Mouse (Mus musculus): ENCODE measurements around the gene Odf4.

GRCm38 (mm10) chr11:68963405-68963804 is 36.5 kb upstream of the Odf4 start:
- TF ChIP-seq CTCF (IDR thresholded peaks at IDR 0.05; ENCODE audit: extremely low read depth, insufficient read depth, low read length) (no peak), POLR2A (IDR thresholded peaks at IDR 0.05; ENCODE audit: extremely low read depth, insufficient read depth, low read length) (no peak)
